Mouse (Mus musculus) E14TG2a.4 (cell line): ENCODE measurements around the gene Gm20388.

Experiments used
- H3K27me3 ChIP-seq: 2 replicates; pipeline ENCODE4 v1.6.1; 2014; ENCODE audit warnings: low read length, control low read depth; ENCODE audit not compliant: insufficient read depth
- H3K36me3 ChIP-seq: 2 replicates; pipeline ENCODE4 v1.6.1; 2014; ENCODE audit warnings: low read length, control low read depth; ENCODE audit not compliant: insufficient read depth
- H3K4me1 ChIP-seq: replicated peaks from 2 replicates; pipeline ENCODE4 v1.6.1; 2014; ENCODE audit warnings: low read depth, low read length, control low read depth
- H3K4me3 ChIP-seq: replicated peaks from 2 replicates; pipeline ENCODE4 v1.5.1; 2014; ENCODE audit warnings: mild to moderate bottlenecking, low read length
- H3K9me3 ChIP-seq: 2 replicates; pipeline ENCODE4 v1.6.1; 2014; ENCODE audit warnings: low read length, control low read depth
- CTCF ChIP-seq: conservative IDR thresholded peaks from 2 replicates; pipeline ENCODE4 v1.5.1; 2014; ENCODE audit warnings: low read length
- NANOG ChIP-seq: IDR thresholded peaks from 2 replicates; pipeline ENCODE4 v1.6.1; 2014; ENCODE audit warnings: borderline replicate concordance, low read length, mixed read lengths
- POU5F1 ChIP-seq: IDR thresholded peaks from 2 replicates; pipeline ENCODE4 v1.6.1; 2014; ENCODE audit warnings: low read length, borderline replicate concordance

Gm20388 gene

DNA sequence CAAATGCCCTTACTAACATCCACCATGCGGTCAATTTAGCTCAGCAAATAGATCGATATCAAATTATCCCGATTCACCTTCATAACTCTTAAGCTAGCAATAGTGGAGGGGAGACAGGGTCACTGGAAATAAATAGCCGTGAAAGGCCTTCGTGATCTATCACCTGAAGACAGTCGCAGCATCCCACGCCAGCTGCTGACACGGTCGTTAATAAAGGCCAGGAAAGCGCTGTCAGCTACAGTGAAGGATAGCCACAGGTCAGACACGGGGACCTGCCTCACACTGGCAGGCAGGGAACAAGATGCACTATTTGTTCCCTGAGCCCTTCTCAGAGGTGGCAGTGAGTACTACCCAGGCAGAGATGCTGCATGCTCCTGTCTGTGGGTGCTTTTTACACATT is 2909.1 kb downstream of the Gm20388 start:
- Histone ChIP-seq H3K4me3 (no peak overlapping the region), H3K4me1 (peaks cover 4% of the 10 kb centered on the region), H3K36me3 (peaks cover 23% of the 10 kb centered on the region; the same call in 1 of the 2 replicates), H3K27me3 (no peaks in the 10 kb centered on the region), H3K9me3 (no peaks in the 10 kb centered on the region)
- no peak for TF ChIP-seq NANOG
- no peak for TF ChIP-seq CTCF
- no peak for TF ChIP-seq POU5F1

DNA sequence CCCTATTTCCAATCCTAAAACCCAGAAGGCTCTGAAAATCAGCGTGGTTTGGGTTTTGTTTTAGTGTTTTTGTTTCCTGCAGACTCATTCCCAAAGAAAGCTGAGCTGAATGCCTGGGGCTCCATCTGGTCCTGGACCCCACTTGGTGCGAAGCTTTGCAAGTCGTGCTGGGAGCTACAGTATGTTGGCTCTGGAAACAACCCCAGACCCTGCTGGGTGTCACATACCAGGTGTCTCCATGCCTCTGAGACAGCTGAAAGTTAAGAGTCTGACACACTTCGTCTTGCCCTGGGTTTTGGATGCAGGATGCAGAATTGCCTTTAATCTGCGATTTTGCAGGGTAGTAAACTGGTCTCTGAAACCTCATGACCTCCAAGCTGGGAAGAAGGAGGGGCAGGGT is 2913.9 kb downstream of the Gm20388 start:
- Histone ChIP-seq H3K36me3 (no peaks in the 10 kb centered on the region), H3K4me3 (no peak overlapping the region), H3K9me3 (no peaks in the 10 kb centered on the region), H3K27me3 (peaks cover 3% of the 10 kb centered on the region; the same call in 1 of the 2 replicates), H3K4me1 (no peaks in the 10 kb centered on the region)
- TF ChIP-seq NANOG (no peak), CTCF (no peak), POU5F1 (no peak)

GRCm38 (mm10) chr8:122824986-122825385 is 2914.3 kb downstream of the Gm20388 start:
- H3K27me3 ChIP-seq = peaks cover 3% of the 10 kb centered on the region; the same call in 1 of the 2 replicates
- no peaks in the 10 kb centered on the region for H3K4me1 ChIP-seq
- H3K9me3 ChIP-seq = no peaks in the 10 kb centered on the region
- no peaks in the 10 kb centered on the region for H3K36me3 ChIP-seq
- no peak overlapping the region for H3K4me3 ChIP-seq
- TF ChIP-seq NANOG (no peak), CTCF (no peak), POU5F1 (no peak)

DNA sequence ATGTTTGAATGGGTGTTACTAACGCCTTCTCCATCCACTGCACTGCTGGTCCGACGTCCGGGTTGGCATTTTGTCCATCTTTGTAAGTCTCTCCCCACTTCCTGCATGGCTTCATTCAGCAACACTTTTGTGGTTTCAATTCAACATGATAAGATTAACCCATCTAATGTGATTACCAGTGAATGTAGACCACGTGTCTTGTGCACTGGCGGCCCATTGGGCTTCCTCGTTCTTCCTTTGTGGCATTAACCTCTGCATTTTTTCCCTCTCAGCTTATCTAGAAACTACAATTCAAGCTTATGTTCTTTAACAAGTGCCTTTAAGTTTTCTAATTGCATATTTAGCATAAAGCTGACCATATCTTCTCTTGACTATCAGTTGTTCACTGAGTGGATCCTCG is 2914.8 kb downstream of the Gm20388 start:
- Histone ChIP-seq H3K4me3 (no peak overlapping the region), H3K4me1 (no peaks in the 10 kb centered on the region), H3K36me3 (no peaks in the 10 kb centered on the region), H3K9me3 (no peaks in the 10 kb centered on the region), H3K27me3 (peaks cover 3% of the 10 kb centered on the region; the same call in 1 of the 2 replicates)
- no peak for TF ChIP-seq POU5F1
- TF ChIP-seq CTCF = no peak
- no peak for TF ChIP-seq NANOG

DNA sequence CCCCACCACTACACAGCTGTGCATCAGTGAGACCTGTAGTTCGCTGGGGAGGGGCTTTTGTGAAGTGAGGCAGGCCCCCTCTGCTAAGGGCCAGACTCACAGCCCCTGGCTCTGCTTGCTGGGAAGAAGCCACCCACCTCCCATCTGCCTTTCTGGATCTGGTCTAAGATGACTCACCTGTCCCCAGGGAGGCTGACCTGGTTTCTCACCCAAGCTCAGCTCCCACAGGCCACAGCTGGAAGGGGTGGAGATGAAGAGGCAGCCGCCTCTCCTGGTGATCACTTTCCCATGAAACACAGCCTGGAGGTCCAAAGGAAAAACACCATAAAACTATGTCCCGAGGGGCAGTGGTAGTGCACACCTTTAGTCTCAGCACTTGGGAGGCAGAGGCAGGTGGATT is 2918.8 kb downstream of the Gm20388 start:
- no peaks in the 10 kb centered on the region for H3K36me3 ChIP-seq
- peaks cover 5% of the 10 kb centered on the region for H3K4me1 ChIP-seq
- H3K4me3 ChIP-seq = no peak overlapping the region
- peaks cover 3% of the 10 kb centered on the region; the same call in 1 of the 2 replicates for H3K27me3 ChIP-seq
- TF ChIP-seq NANOG = no peak
- no peak for TF ChIP-seq POU5F1
- TF ChIP-seq CTCF = no peak
- no peaks in the 10 kb centered on the region for H3K9me3 ChIP-seq

DNA sequence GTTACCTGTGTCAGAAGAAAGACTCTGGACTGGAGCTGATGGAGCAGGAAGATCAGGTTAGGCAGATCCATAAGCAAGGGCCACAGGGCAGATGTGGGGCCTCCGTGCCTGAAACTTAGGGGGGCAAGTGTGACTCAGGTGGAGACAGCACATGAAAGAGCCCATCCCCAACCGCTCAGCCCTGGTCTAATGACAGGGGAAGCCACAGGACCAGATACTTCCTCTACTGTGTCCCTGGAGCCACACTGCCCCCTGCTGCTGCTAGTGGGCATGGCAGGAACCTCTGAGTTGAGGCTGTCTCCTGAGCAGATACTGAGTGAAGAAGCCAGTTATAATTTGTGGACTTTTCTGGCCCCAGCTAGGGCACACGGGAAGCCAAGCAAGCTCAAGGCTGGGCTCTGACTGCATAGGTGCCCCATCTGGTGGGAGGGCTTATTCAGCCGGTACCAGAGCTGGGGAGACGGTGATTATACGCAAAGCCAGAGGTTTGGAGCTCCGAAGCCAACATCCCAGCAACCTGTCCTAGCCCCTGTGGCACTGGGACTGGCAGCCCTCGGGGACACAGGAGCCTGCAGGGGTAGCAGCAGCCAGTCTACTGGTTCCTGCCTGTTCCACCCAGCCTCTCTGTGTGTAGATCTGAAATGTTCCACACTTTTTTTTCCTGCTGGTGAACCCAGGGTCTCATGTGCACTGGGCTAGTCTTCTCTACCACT is 2919.9 kb downstream of the Gm20388 start:
- H3K27me3 ChIP-seq = peaks cover 3% of the 10 kb centered on the region; the same call in 1 of the 2 replicates
- no peaks in the 10 kb centered on the region for H3K36me3 ChIP-seq
- no peak overlapping the region for H3K4me3 ChIP-seq
- peaks cover 11% of the 10 kb centered on the region for H3K4me1 ChIP-seq
- no peaks in the 10 kb centered on the region for H3K9me3 ChIP-seq
- no peak for TF ChIP-seq NANOG
- TF ChIP-seq CTCF = peak; percentile 97

GRCm38 (mm10) chr8:122834416-122834815 is 2923.8 kb downstream of the Gm20388 start:
- Histone ChIP-seq H3K36me3 (no peaks in the 10 kb centered on the region), H3K27me3 (no peaks in the 10 kb centered on the region; the same call in 1 of the 2 replicates), H3K9me3 (no peaks in the 10 kb centered on the region), H3K4me3 (no peak overlapping the region), H3K4me1 (peaks cover 28% of the 10 kb centered on the region)
- TF ChIP-seq CTCF (no peak), NANOG (no peak), POU5F1 (no peak)

GRCm38 (mm10) chr8:122834971-122835370 is 2924.3 kb downstream of the Gm20388 start:
- TF ChIP-seq POU5F1 (no peak), NANOG (no peak), CTCF (peak; percentile 72)
- no peaks in the 10 kb centered on the region for H3K9me3 ChIP-seq
- H3K4me3 ChIP-seq = no peak overlapping the region
- H3K4me1 ChIP-seq = peaks cover 28% of the 10 kb centered on the region
- no peaks in the 10 kb centered on the region for H3K36me3 ChIP-seq
- H3K27me3 ChIP-seq = peaks cover under 1% of the 10 kb centered on the region; the same call in 1 of the 2 replicates

- H3K4me3 ChIP-seq = 0 out of 2 replicates have a peak overlapping the region, but pooled peaks have one; percentile 10
- H3K4me1 ChIP-seq = peaks cover 28% of the 10 kb centered on the region
- H3K27me3 ChIP-seq = peaks cover 2% of the 10 kb centered on the region; the same call in 1 of the 2 replicates
- no peaks in the 10 kb centered on the region for H3K9me3 ChIP-seq
- TF ChIP-seq POU5F1 (no peak), CTCF (no peak), NANOG (no peak)
- H3K36me3 ChIP-seq = no peaks in the 10 kb centered on the region
Observed at GRCm38 (mm10) chr8:122836199-122836598, 2925.6 kb downstream of the Gm20388 start.
